10 mouse cellular contexts compared by ENCODE assay signal in the genomic region with DNA sequence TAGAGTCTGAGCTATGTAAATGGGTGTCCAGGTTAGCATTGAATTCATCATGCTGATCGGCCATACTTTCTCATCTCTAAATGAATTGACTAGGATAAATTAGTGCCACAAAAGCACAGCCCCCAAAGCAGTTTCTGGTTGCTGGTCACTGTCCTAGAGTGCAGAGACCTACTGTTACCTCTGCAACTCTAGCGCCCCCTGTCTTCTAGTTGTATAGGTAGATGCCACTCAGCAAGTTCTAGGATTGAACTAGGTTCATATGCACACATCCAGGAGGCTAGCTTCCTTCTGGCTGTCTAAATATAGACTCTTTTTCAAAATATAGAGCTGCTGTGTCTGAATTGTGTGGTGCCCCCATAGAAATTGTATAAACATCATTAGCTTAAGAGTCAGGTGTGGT.
DNase-seq lines count a peak whose midpoint lies in the region; ATAC-seq and TF ChIP-seq lines count a peak whose summit lies in the region.
"Had no signal": no experiment of that assay in that cellular context is flagged by ENCODE, and none has a peak within 500 bp of the region (broad histone marks: within the 10 kb centered on the region; RNA-seq: fewer than 3 reads in every experiment).

No protein-coding gene starts in this region.

- TF ChIP-seq POLR2A in brain, embryonic 14.5 days (IDR thresholded peaks at IDR 0.05; ENCODE audit: borderline replicate concordance, extremely low read depth, insufficient read depth, insufficient read length, poor library complexity, severe bottlenecking), result no peak

- no peaks in the 10 kb centered on the region for H3K9me3 ChIP-seq in liver, postnatal 0 days (ENCODE audit: low read length)
- no peaks in the 10 kb centered on the region for H3K9me3 ChIP-seq in liver, embryonic 11.5 days (ENCODE audit: control insufficient read depth, low read length)

- no peaks in the 10 kb centered on the region for H3K27me3 ChIP-seq in liver, postnatal 0 days (ENCODE audit: insufficient read depth, low read length)
- H3K27me3 ChIP-seq in liver, embryonic 11.5 days (replicated peaks; ENCODE audit: control insufficient read depth, insufficient read depth, low read length), result no peaks in the 10 kb centered on the region
- H3K27me3 ChIP-seq in splenic B cell, adult 2 months (ENCODE audit: control insufficient read depth, insufficient read depth, low read length, poor library complexity, severe bottlenecking), result no peaks in the 10 kb centered on the region

- TF ChIP-seq CTCF in liver, postnatal 0 days (IDR thresholded peaks at IDR 0.05; ENCODE audit: low read depth), result peak; percentile 60
- peak; percentile 8; the same call in 1 of the 2 replicates for TF ChIP-seq CTCF in brain, embryonic 14.5 days (IDR thresholded peaks at IDR 0.05; ENCODE audit: borderline replicate concordance, extremely low read depth, insufficient read depth, insufficient read length)

- H3K27ac ChIP-seq in liver, postnatal 0 days (ENCODE audit: low read depth), result no peak overlapping the region
- H3K27ac ChIP-seq in liver, embryonic 11.5 days (ENCODE audit: low read depth, low read length), result no peak overlapping the region

- no peak overlapping the region for H3K4me3 ChIP-seq in liver, postnatal 0 days (ENCODE audit: low read depth, low read length)
- no peak overlapping the region for H3K4me3 ChIP-seq in liver, embryonic 11.5 days (ENCODE audit: low read depth, low read length)

- H3K4me2 ChIP-seq in liver, postnatal 0 days (ENCODE audit: low read depth, low read length), result no peak overlapping the region
- H3K4me2 ChIP-seq in liver, embryonic 11.5 days, result no peak overlapping the region

- H3K4me1 ChIP-seq in liver, postnatal 0 days (ENCODE audit: insufficient read depth), result no peaks in the 10 kb centered on the region
- no peaks in the 10 kb centered on the region for H3K4me1 ChIP-seq in liver, embryonic 11.5 days (replicated peaks; ENCODE audit: control insufficient read depth, insufficient read depth, low read length)

- no peak for ATAC-seq in liver, postnatal 0 days
- ATAC-seq in liver, embryonic 11.5 days (replicated peaks; ENCODE audit: low FRiP score), result no peak
- ATAC-seq: inflammation-experienced regulatory T-cells, adult 6 months had no signal

- H3K36me3 ChIP-seq in liver, postnatal 0 days (replicated peaks; ENCODE audit: insufficient read depth, low read length), result no peaks in the 10 kb centered on the region
- no peaks in the 10 kb centered on the region for H3K36me3 ChIP-seq in liver, embryonic 11.5 days (ENCODE audit: control insufficient read depth, insufficient read depth, low read length)
- no peaks in the 10 kb centered on the region for H3K36me3 ChIP-seq in splenic B cell, adult 2 months (ENCODE audit: control insufficient read depth, insufficient read depth, low read length, poor library complexity, severe bottlenecking)

- 34% methylated on average over 2 of the region's 2 CpGs for WGBS in liver, postnatal 0 days (ENCODE audit: insufficient replicate concordance)
- WGBS in liver, embryonic 11.5 days, result 36% methylated on average over 2 of the region's 2 CpGs

- no peak for TF ChIP-seq EP300 in liver, postnatal 0 days (IDR thresholded peaks at IDR 0.05; ENCODE audit: low read depth)

- no peak overlapping the region for H3K9ac ChIP-seq in liver, postnatal 0 days (replicated peaks)
- H3K9ac ChIP-seq in liver, embryonic 11.5 days (ENCODE audit: low read depth, low read length), result no peak overlapping the region

- DNase-seq in gastrocnemius, adult 18-20 months (ENCODE audit: low spot score), result peak; percentile 36
- no peak for DNase-seq in gastrocnemius, postnatal 4 days (ENCODE audit: low spot score in 2 of 2)
- no peak for DNase-seq in liver, postnatal 0 days
- DNase-seq in liver, embryonic 11.5 days (ENCODE audit: low spot score), result no peak
- no peak for DNase-seq in brain, embryonic 14.5 days (ENCODE audit: low read depth)
- DNase-seq in splenic B cell, adult 2 months (ENCODE audit: low read depth, low spot score), result peak; percentile 3
- no peak for DNase-seq in ovary, postnatal 36 days (ENCODE audit: low spot score)
- DNase-seq in right cerebral cortex, postnatal 10 days (ENCODE audit: low spot score in 2 of 2), result no peak
- DNase-seq: right cerebral cortex, postnatal 25 days had no signal

Comparison
In these comparisons a context has a peak if more than half of its experiments do, and no peak if none do; other contexts are left out.
1. DNase-seq: peak in gastrocnemius, adult 18-20 months (single experiment) and splenic B cell, adult 2 months (single experiment); none in gastrocnemius, postnatal 4 days (0 of 2), liver, postnatal 0 days (single experiment), liver, embryonic 11.5 days (single experiment), brain, embryonic 14.5 days (single experiment), ovary, postnatal 36 days (single experiment) and right cerebral cortex, postnatal 10 days (0 of 2).